17 mouse cellular contexts compared by ENCODE assay signal in the genomic region with DNA sequence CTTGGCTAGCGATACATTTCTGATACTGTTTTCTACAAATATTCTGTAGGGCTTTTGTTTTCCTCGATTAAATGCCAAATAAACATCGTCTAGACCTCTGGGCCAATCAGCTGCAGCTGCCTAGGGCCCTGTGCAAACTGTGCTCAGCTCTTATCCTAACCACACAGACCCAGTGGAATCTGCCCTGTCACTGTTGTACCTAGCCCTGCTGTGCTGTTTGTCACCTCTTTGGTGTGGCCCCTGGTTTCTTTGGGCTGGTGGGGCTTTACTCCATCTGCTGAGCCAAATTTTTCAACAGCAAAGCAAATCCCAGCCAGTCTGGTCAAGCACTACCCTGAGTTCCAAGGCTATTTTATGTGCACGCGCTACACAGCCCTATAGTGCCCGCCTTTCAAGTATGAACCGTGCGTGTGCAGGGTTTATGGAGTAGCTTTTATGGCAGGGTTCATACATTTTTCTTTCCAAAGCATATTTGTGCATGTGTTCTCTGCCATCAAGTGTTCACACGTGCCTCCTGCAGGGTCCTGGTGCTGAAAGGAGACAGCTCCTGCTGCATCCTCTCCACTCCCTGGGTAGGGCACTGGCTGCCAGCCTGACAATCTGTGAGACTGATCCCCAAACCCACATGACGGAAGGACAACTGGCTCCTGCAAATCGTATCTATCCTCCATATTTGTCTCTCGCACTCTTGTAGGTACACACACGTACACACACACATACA. TPM values are rescaled to one million over a fixed set of nuclear protein-coding genes. Genes with fewer than 3 reads are reported as not detected.
A peak's percentile ranks its signal among the peaks of the same experiment; 100 is the strongest.
DNase-seq lines count a peak whose midpoint lies in the region; ATAC-seq and TF ChIP-seq lines count a peak whose summit lies in the region.
"Had no signal": no experiment of that assay in that cellular context is flagged by ENCODE, and none has a peak within 500 bp of the region (broad histone marks: within the 10 kb centered on the region; RNA-seq: fewer than 3 reads in every experiment).

No protein-coding gene starts in this region.

- H3K4me1 ChIP-seq in forebrain, embryonic 11.5 days (replicated peaks; ENCODE audit: control insufficient read depth, insufficient read depth, low read length): 0 out of 2 replicates have a peak, but pooled peaks cover 5% of the 10 kb centered on the region
- peaks cover 10% of the 10 kb centered on the region for H3K4me1 ChIP-seq in forebrain, embryonic 16.5 days (replicated peaks; ENCODE audit: control insufficient read depth, insufficient read depth, low read length)
- peaks cover 4% of the 10 kb centered on the region for H3K4me1 ChIP-seq in neural tube, embryonic 11.5 days (ENCODE audit: control insufficient read depth, insufficient read depth, low read length)
- H3K4me1 ChIP-seq in liver, embryonic 14.5 days (replicated peaks; ENCODE audit: control insufficient read depth in 2 of 2, insufficient read depth in 2 of 2, low read length in 1 of 2): peaks cover 20 to 24% of the 10 kb centered on the region in 2 experiments
- 0 out of 2 replicates have a peak, but pooled peaks cover 2% of the 10 kb centered on the region for H3K4me1 ChIP-seq in stomach, postnatal 0 days (replicated peaks; ENCODE audit: control insufficient read depth, insufficient read depth)

- no peak for TF ChIP-seq CTCF in liver, embryonic 14.5 days (IDR thresholded peaks at IDR 0.05; ENCODE audit: low read depth)
- no peak for TF ChIP-seq CTCF in stomach, postnatal 0 days (IDR thresholded peaks at IDR 0.05; ENCODE audit: low read depth)

- 86% methylated on average over 13 of the region's 13 CpGs for WGBS in forebrain, embryonic 11.5 days
- 76% methylated on average over 13 of the region's 13 CpGs for WGBS in forebrain, embryonic 16.5 days
- 85% methylated on average over 13 of the region's 13 CpGs for WGBS in neural tube, embryonic 11.5 days
- 33% methylated on average over 13 of the region's 13 CpGs for WGBS in liver, embryonic 14.5 days (ENCODE audit: insufficient replicate concordance)
- 75% methylated on average over 13 of the region's 13 CpGs for WGBS in stomach, postnatal 0 days

- no peak overlapping the region for H3K4me3 ChIP-seq in forebrain, embryonic 11.5 days (ENCODE audit: low read depth, low read length)
- H3K4me3 ChIP-seq in forebrain, embryonic 16.5 days (replicated peaks; ENCODE audit: low read length): no peak overlapping the region
- no peak overlapping the region for H3K4me3 ChIP-seq in neural tube, embryonic 11.5 days (ENCODE audit: low read depth, low read length)
- H3K4me3 ChIP-seq in liver, embryonic 14.5 days (ENCODE audit: insufficient read depth in 1 of 2, low read depth in 2 of 2, low read length in 2 of 2): peak overlapping the region; percentile 77 to 80
- no peak overlapping the region for H3K4me3 ChIP-seq in stomach, postnatal 0 days (ENCODE audit: low read depth, low read length)

- no peaks in the 10 kb centered on the region for H3K9me3 ChIP-seq in forebrain, embryonic 11.5 days (ENCODE audit: control insufficient read depth, low read length)
- no peaks in the 10 kb centered on the region for H3K9me3 ChIP-seq in forebrain, embryonic 16.5 days (ENCODE audit: control insufficient read depth, low read length)
- H3K9me3 ChIP-seq in neural tube, embryonic 11.5 days (ENCODE audit: control insufficient read depth, low read length): no peaks in the 10 kb centered on the region
- H3K9me3 ChIP-seq in liver, embryonic 14.5 days (ENCODE audit: control insufficient read depth, low read length): no peaks in the 10 kb centered on the region
- no peaks in the 10 kb centered on the region for H3K9me3 ChIP-seq in stomach, postnatal 0 days (ENCODE audit: control insufficient read depth, low read length)

- no peaks in the 10 kb centered on the region for H3K36me3 ChIP-seq in forebrain, embryonic 11.5 days (ENCODE audit: control insufficient read depth, insufficient read depth, low read length)
- no peaks in the 10 kb centered on the region for H3K36me3 ChIP-seq in forebrain, embryonic 16.5 days (ENCODE audit: control insufficient read depth, insufficient read depth)
- H3K36me3 ChIP-seq in neural tube, embryonic 11.5 days (ENCODE audit: control insufficient read depth, insufficient read depth, low read length): no peaks in the 10 kb centered on the region
- peaks cover 41% of the 10 kb centered on the region for H3K36me3 ChIP-seq in liver, embryonic 14.5 days (replicated peaks; ENCODE audit: control insufficient read depth, insufficient read depth, low read depth)
- H3K36me3 ChIP-seq in stomach, postnatal 0 days (ENCODE audit: control insufficient read depth, insufficient read depth, low read length): no peaks in the 10 kb centered on the region

- TF ChIP-seq EP300 in liver, embryonic 14.5 days (IDR thresholded peaks at IDR 0.05; ENCODE audit: low read depth): peak; percentile 95
- no peak for TF ChIP-seq EP300 in stomach, postnatal 0 days (optimal IDR thresholded peaks at IDR 0.05)

- no peak for DNase-seq in forebrain, embryonic 11.5 days (ENCODE audit: low spot score)
- DNase-seq in neural tube, embryonic 11.5 days (ENCODE audit: low spot score): no peak
- DNase-seq in neural tube, embryonic 10.5 days (ENCODE audit: extremely low spot score, low spot score): no peak
- peak; percentile 93 to 94 (median 94) for DNase-seq in liver, embryonic 14.5 days (ENCODE audit: low read depth in 3 of 3, low spot score in 3 of 3)
- DNase-seq in stomach, postnatal 0 days (ENCODE audit: low spot score): no peak
- DNase-seq in layer of hippocampus, adult 8-10 months (ENCODE audit: low spot score in 2 of 2): no peak
- DNase-seq in urinary bladder, postnatal 14 days (ENCODE audit: low spot score): no peak
- DNase-seq: adrenal gland, adult 8-10 months; cerebellum, adult 9-10 months; right cerebral cortex, adult 18-20 months; thymus, postnatal 25 days had no signal

- H3K9ac ChIP-seq in forebrain, embryonic 11.5 days (ENCODE audit: low read length): no peak overlapping the region
- H3K9ac ChIP-seq in forebrain, embryonic 16.5 days (replicated peaks; ENCODE audit: low read depth, low read length): no peak overlapping the region
- no peak overlapping the region for H3K9ac ChIP-seq in neural tube, embryonic 11.5 days (ENCODE audit: low read length)
- peak overlapping the region; percentile 98 for H3K9ac ChIP-seq in liver, embryonic 14.5 days (replicated peaks)
- H3K9ac ChIP-seq in stomach, postnatal 0 days (ENCODE audit: low read length): no peak overlapping the region

- no peak overlapping the region for H3K4me2 ChIP-seq in forebrain, embryonic 11.5 days (ENCODE audit: low read depth, low read length, severe bottlenecking)
- H3K4me2 ChIP-seq in forebrain, embryonic 16.5 days (ENCODE audit: low read length): no peak overlapping the region
- H3K4me2 ChIP-seq in neural tube, embryonic 11.5 days (ENCODE audit: low read depth): no peak overlapping the region
- peak overlapping the region; percentile 75 for H3K4me2 ChIP-seq in liver, embryonic 14.5 days (ENCODE audit: low read depth)
- H3K4me2 ChIP-seq in stomach, postnatal 0 days (replicated peaks; ENCODE audit: low read depth): no peak overlapping the region

- ATAC-seq in forebrain, embryonic 11.5 days (replicated peaks; ENCODE audit: low FRiP score): no peak
- ATAC-seq in forebrain, embryonic 16.5 days: no peak
- ATAC-seq in neural tube, embryonic 11.5 days (ENCODE audit: insufficient read depth, low FRiP score, low TSS enrichment): no peak
- peak; percentile 97 for ATAC-seq in liver, embryonic 14.5 days (ENCODE audit: insufficient read depth)
- ATAC-seq in stomach, postnatal 0 days (ENCODE audit: low FRiP score, low TSS enrichment): 0 out of 2 replicates have a peak, but pooled peaks have one; percentile 53

- H3K27me3 ChIP-seq in forebrain, embryonic 11.5 days (ENCODE audit: control insufficient read depth, insufficient read depth, low read length): peaks cover 2% of the 10 kb centered on the region
- 0 out of 2 replicates have a peak, but pooled peaks cover 2% of the 10 kb centered on the region for H3K27me3 ChIP-seq in forebrain, embryonic 16.5 days (replicated peaks; ENCODE audit: control insufficient read depth, insufficient read depth, low read length)
- 0 out of 2 replicates have a peak, but pooled peaks cover 6% of the 10 kb centered on the region for H3K27me3 ChIP-seq in neural tube, embryonic 11.5 days (ENCODE audit: control insufficient read depth, insufficient read depth, low read length)
- H3K27me3 ChIP-seq in liver, embryonic 14.5 days (ENCODE audit: control insufficient read depth, insufficient read depth, low read length): no peaks in the 10 kb centered on the region
- no peaks in the 10 kb centered on the region; the same call in 1 of the 2 replicates for H3K27me3 ChIP-seq in stomach, postnatal 0 days (ENCODE audit: control insufficient read depth, insufficient read depth, low read length)

- H3K27ac ChIP-seq in forebrain, embryonic 11.5 days (ENCODE audit: low read depth, low read length): 0 out of 2 replicates have a peak overlapping the region, but pooled peaks have one; percentile 37
- no peak overlapping the region for H3K27ac ChIP-seq in forebrain, embryonic 16.5 days (ENCODE audit: low read length)
- H3K27ac ChIP-seq in neural tube, embryonic 11.5 days (ENCODE audit: low read depth, low read length): peak overlapping the region; percentile 24; the same call in 1 of the 2 replicates
- peak overlapping the region; percentile 98 for H3K27ac ChIP-seq in liver, embryonic 14.5 days
- H3K27ac ChIP-seq in stomach, postnatal 0 days (replicated peaks): no peak overlapping the region
- H3K27ac ChIP-seq: macrophage had no signal

RNA-seq across cellular contexts. Expression of a gene that starts 1.5 kb away (rescaled TPM):
- 0.55 and 0.60 TPM in 2 replicates for polyA plus RNA-seq in forebrain, embryonic 11.5 days (2014; fragmentation: Nextera tagmentation; extraction: Ambion mirVana)
- 0.09 TPM in 1 of 2 replicates, not detected in the other for polyA plus RNA-seq in forebrain, embryonic 16.5 days (2015; fragmentation: Nextera tagmentation; extraction: Ambion mirVana)
- polyA plus RNA-seq in neural tube, embryonic 11.5 days (2014; fragmentation: Nextera tagmentation; extraction: Ambion mirVana): 0.31 and 0.39 TPM in 2 replicates
- polyA plus RNA-seq in liver, embryonic 14.5 days (2012; rRNA removed): 9.1 and 10.5 TPM in 2 replicates
- 10.5 and 11.8 TPM in 2 replicates for polyA plus RNA-seq in liver, embryonic 14.5 days (2014; fragmentation: Nextera tagmentation; extraction: Ambion mirVana)
- 1.5 and 1.9 TPM in 2 replicates for polyA plus RNA-seq in stomach, postnatal 0 days (2015; fragmentation: Nextera tagmentation; extraction: Ambion mirVana)
- total RNA-seq in layer of hippocampus, adult 8-10 months (2022): under 1 TPM in 2 of 4 experiments, not detected in 2; 0.14 to 0.19 TPM
- total RNA-seq: adrenal gland, adult 8-10 months; gastrocnemius, adult 8-10 months; left cerebral cortex, adult 8-10 months had no signal
- polyA plus RNA-seq: kidney, embryonic 14.5 days; macrophage had no signal

RNA-seq across cellular contexts. Expression of a gene that starts 11.5 kb away (rescaled TPM):
- not detected in 2 replicates for polyA plus RNA-seq in forebrain, embryonic 11.5 days (2014; fragmentation: Nextera tagmentation; extraction: Ambion mirVana)
- not detected in 2 replicates for polyA plus RNA-seq in forebrain, embryonic 16.5 days (2015; fragmentation: Nextera tagmentation; extraction: Ambion mirVana)
- polyA plus RNA-seq in neural tube, embryonic 11.5 days (2014; fragmentation: Nextera tagmentation; extraction: Ambion mirVana): not detected in 2 replicates
- not detected in 2 replicates for polyA plus RNA-seq in liver, embryonic 14.5 days (2012; rRNA removed)
- polyA plus RNA-seq in liver, embryonic 14.5 days (2014; fragmentation: Nextera tagmentation; extraction: Ambion mirVana): not detected in 2 replicates
- polyA plus RNA-seq in stomach, postnatal 0 days (2015; fragmentation: Nextera tagmentation; extraction: Ambion mirVana): 0.29 and 0.46 TPM in 2 replicates
- not detected for total RNA-seq in layer of hippocampus, adult 8-10 months (2022)
- total RNA-seq: adrenal gland, adult 8-10 months; gastrocnemius, adult 8-10 months; left cerebral cortex, adult 8-10 months had no signal
- polyA plus RNA-seq: hindbrain, embryonic 11.5 days; kidney, embryonic 14.5 days; macrophage had no signal

RNA-seq across cellular contexts. Expression of a gene that starts 16.8 kb away (rescaled TPM):
- polyA plus RNA-seq in forebrain, embryonic 11.5 days (2014; fragmentation: Nextera tagmentation; extraction: Ambion mirVana): not detected in 2 replicates
- polyA plus RNA-seq in forebrain, embryonic 16.5 days (2015; fragmentation: Nextera tagmentation; extraction: Ambion mirVana): not detected in 2 replicates
- not detected in 2 replicates for polyA plus RNA-seq in neural tube, embryonic 11.5 days (2014; fragmentation: Nextera tagmentation; extraction: Ambion mirVana)
- polyA plus RNA-seq in liver, embryonic 14.5 days (2012; rRNA removed): 0.03 and 0.07 TPM in 2 replicates
- 0.14 TPM in 1 of 2 replicates, not detected in the other for polyA plus RNA-seq in liver, embryonic 14.5 days (2014; fragmentation: Nextera tagmentation; extraction: Ambion mirVana)
- polyA plus RNA-seq in stomach, postnatal 0 days (2015; fragmentation: Nextera tagmentation; extraction: Ambion mirVana): not detected in 2 replicates
- total RNA-seq in layer of hippocampus, adult 8-10 months (2022): not detected
- total RNA-seq: adrenal gland, adult 8-10 months; gastrocnemius, adult 8-10 months; left cerebral cortex, adult 8-10 months had no signal
- polyA plus RNA-seq: hindbrain, embryonic 11.5 days; macrophage had no signal

RNA-seq across cellular contexts. Expression of a gene that starts 25.9 kb away (rescaled TPM):
- polyA plus RNA-seq in forebrain, embryonic 11.5 days (2014; fragmentation: Nextera tagmentation; extraction: Ambion mirVana): not detected in 2 replicates
- not detected in 2 replicates for polyA plus RNA-seq in forebrain, embryonic 16.5 days (2015; fragmentation: Nextera tagmentation; extraction: Ambion mirVana)
- not detected in 2 replicates for polyA plus RNA-seq in neural tube, embryonic 11.5 days (2014; fragmentation: Nextera tagmentation; extraction: Ambion mirVana)
- polyA plus RNA-seq in liver, embryonic 14.5 days (2012; rRNA removed): not detected in 2 replicates
- polyA plus RNA-seq in liver, embryonic 14.5 days (2014; fragmentation: Nextera tagmentation; extraction: Ambion mirVana): not detected in 2 replicates
- 1,000 and 1,066 TPM in 2 replicates for polyA plus RNA-seq in stomach, postnatal 0 days (2015; fragmentation: Nextera tagmentation; extraction: Ambion mirVana)
- total RNA-seq in layer of hippocampus, adult 8-10 months (2022): not detected
- total RNA-seq: adrenal gland, adult 8-10 months; gastrocnemius, adult 8-10 months; left cerebral cortex, adult 8-10 months had no signal
- polyA plus RNA-seq: hindbrain, embryonic 11.5 days; kidney, embryonic 14.5 days; macrophage had no signal

RNA-seq across cellular contexts. Expression of a gene that starts 39.1 kb away (rescaled TPM):
- polyA plus RNA-seq in forebrain, embryonic 11.5 days (2014; fragmentation: Nextera tagmentation; extraction: Ambion mirVana): not detected in 2 replicates
- not detected in 2 replicates for polyA plus RNA-seq in forebrain, embryonic 16.5 days (2015; fragmentation: Nextera tagmentation; extraction: Ambion mirVana)
- not detected in 2 replicates for polyA plus RNA-seq in neural tube, embryonic 11.5 days (2014; fragmentation: Nextera tagmentation; extraction: Ambion mirVana)
- not detected in 2 replicates for polyA plus RNA-seq in liver, embryonic 14.5 days (2012; rRNA removed)
- not detected in 2 replicates for polyA plus RNA-seq in liver, embryonic 14.5 days (2014; fragmentation: Nextera tagmentation; extraction: Ambion mirVana)
- not detected in 2 replicates for polyA plus RNA-seq in stomach, postnatal 0 days (2015; fragmentation: Nextera tagmentation; extraction: Ambion mirVana)
- total RNA-seq in layer of hippocampus, adult 8-10 months (2022): not detected
- total RNA-seq: adrenal gland, adult 8-10 months; gastrocnemius, adult 8-10 months; left cerebral cortex, adult 8-10 months had no signal
- polyA plus RNA-seq: hindbrain, embryonic 11.5 days; kidney, embryonic 14.5 days; macrophage had no signal

Comparison
In these comparisons a context has a peak if more than half of its experiments do, and no peak if none do; other contexts are left out.
1. H3K27ac ChIP-seq: peak in forebrain, embryonic 11.5 days (single experiment), neural tube, embryonic 11.5 days (single experiment) and liver, embryonic 14.5 days (single experiment); none in forebrain, embryonic 16.5 days (single experiment) and stomach, postnatal 0 days (single experiment).
2. ATAC-seq: peak in liver, embryonic 14.5 days (single experiment) and stomach, postnatal 0 days (single experiment); none in forebrain, embryonic 11.5 days (single experiment), forebrain, embryonic 16.5 days (single experiment) and neural tube, embryonic 11.5 days (single experiment).
3. DNase-seq: peak in liver, embryonic 14.5 days (3 of 3); none in forebrain, embryonic 11.5 days (single experiment), neural tube, embryonic 11.5 days (single experiment), neural tube, embryonic 10.5 days (single experiment), stomach, postnatal 0 days (single experiment), layer of hippocampus, adult 8-10 months (0 of 2) and urinary bladder, postnatal 14 days (single experiment).
4. H3K4me3 ChIP-seq: peak in liver, embryonic 14.5 days (2 of 2); none in forebrain, embryonic 11.5 days (single experiment), forebrain, embryonic 16.5 days (single experiment), neural tube, embryonic 11.5 days (single experiment) and stomach, postnatal 0 days (single experiment).